Mouse (Mus musculus) forebrain, embryonic 12.5 days (tissue): ENCODE measurements around the gene Ptprn2. TPM values are rescaled to one million over a fixed set of nuclear protein-coding genes. Genes with fewer than 3 reads are reported as not detected.

ENCODE experiments used
- ATAC-seq: fragments of 200-750 bp; cut with Nextera tagmentation; 2 replicates; pipeline ENCODE4 v1.8.0; 2017; ENCODE audit warnings: moderate TSS enrichment; ENCODE audit not compliant: low FRiP score
- H3K27ac ChIP-seq: fragments of 300-500 bp; sonication (generic); 2 replicates; pipeline ENCODE4 v1.5.1; 2016; ENCODE audit warnings: mild to moderate bottlenecking
- H3K27me3 ChIP-seq: fragments of 300-500 bp; sonication (generic); 2 replicates; pipeline ENCODE4 v1.6.1; 2016; ENCODE audit warnings: mild to moderate bottlenecking
- H3K36me3 ChIP-seq: fragments of 300-500 bp; sonication (generic); replicated peaks from 2 replicates; pipeline ENCODE4 v1.6.1; 2016; ENCODE audit warnings: mild to moderate bottlenecking
- H3K4me1 ChIP-seq: fragments of 300-500 bp; sonication (generic); 2 replicates; pipeline ENCODE4 v1.6.1; 2016
- H3K4me2 ChIP-seq: fragments of 300-500 bp; sonication (generic); 2 replicates; pipeline ENCODE4 v1.6.1; 2016; ENCODE audit warnings: mild to moderate bottlenecking, moderate library complexity
- H3K4me3 ChIP-seq: fragments of 300-500 bp; sonication (generic); replicated peaks from 2 replicates; pipeline ENCODE4 v1.5.1; 2016; ENCODE audit warnings: mild to moderate bottlenecking
- H3K9ac ChIP-seq: fragments of 300-500 bp; sonication (generic); 2 replicates; pipeline ENCODE4 v1.6.1; 2016; ENCODE audit warnings: mild to moderate bottlenecking
- H3K9me3 ChIP-seq: fragments of 300-500 bp; sonication (generic); 2 replicates; pipeline ENCODE4 v1.6.1; 2016
- WGBS: fragments of 180-500 bp; shearing (Covaris S2); methylation state at CpG from one replicate; pipeline ENCODE4 v1.1.7; 2016; 5-methylcytosine and 5-hydroxymethylcytosine counted together
- polyA plus RNA-seq: library from polyadenylated mRNA; unstranded; fragments of >200 nt; fragmentation: Nextera tagmentation; extraction: Ambion mirVana; gene quantifications from 2 replicates; pipeline ENCODE4 v1.2.1, GENCODE M21; 2016

Gene Ptprn2
- polyA plus RNA-seq, 1 experiment from 2014 or later = 8.8 TPM

- H3K4me3 ChIP-seq = no peak overlapping the region
- H3K4me2 ChIP-seq = no peak overlapping the region
- H3K9ac ChIP-seq = no peak overlapping the region
- no peaks in the 10 kb centered on the region for H3K36me3 ChIP-seq
- ATAC-seq = no peak
- peaks cover 3% of the 10 kb centered on the region; the same call in 1 of the 2 replicates for H3K4me1 ChIP-seq
- 74% methylated on average over 5 of the region's 5 CpGs for WGBS
- H3K27ac ChIP-seq = no peak overlapping the region
- no peaks in the 10 kb centered on the region for H3K27me3 ChIP-seq
- no peaks in the 10 kb centered on the region for H3K9me3 ChIP-seq
Observed at GRCm38 (mm10) chr12:116709535-116709934, 224.0 kb downstream of the Ptprn2 start.

- peak; percentile 65; the same call in 1 of the 2 replicates for ATAC-seq
- no peaks in the 10 kb centered on the region for H3K9me3 ChIP-seq
- 65% methylated on average over 3 of the region's 3 CpGs for WGBS
Observed at GRCm38 (mm10) chr12:116710716-116711115, 225.2 kb downstream of the Ptprn2 start.

GRCm38 (mm10) chr12:116711133-116711532, 225.6 kb downstream of the Ptprn2 start:
- WGBS = 94% methylated on average over 6 of the region's 6 CpGs
- peak; percentile 34; the same call in 1 of the 2 replicates for ATAC-seq
- Histone ChIP-seq H3K36me3 (no peaks in the 10 kb centered on the region), H3K4me1 (peaks cover 3% of the 10 kb centered on the region; the same call in 1 of the 2 replicates), H3K9ac (no peak overlapping the region), H3K27ac (no peak overlapping the region), H3K4me3 (no peak overlapping the region), H3K9me3 (no peaks in the 10 kb centered on the region), H3K27me3 (no peaks in the 10 kb centered on the region), H3K4me2 (no peak overlapping the region)

More at GRCm38 (mm10) chr12:116710716-116711115, 225.2 kb downstream of the Ptprn2 start:
- Histone ChIP-seq H3K4me1 (peaks cover 3% of the 10 kb centered on the region; the same call in 1 of the 2 replicates), H3K27ac (no peak overlapping the region), H3K4me3 (no peak overlapping the region), H3K36me3 (no peaks in the 10 kb centered on the region), H3K4me2 (no peak overlapping the region), H3K9ac (no peak overlapping the region), H3K27me3 (no peaks in the 10 kb centered on the region)

DNA sequence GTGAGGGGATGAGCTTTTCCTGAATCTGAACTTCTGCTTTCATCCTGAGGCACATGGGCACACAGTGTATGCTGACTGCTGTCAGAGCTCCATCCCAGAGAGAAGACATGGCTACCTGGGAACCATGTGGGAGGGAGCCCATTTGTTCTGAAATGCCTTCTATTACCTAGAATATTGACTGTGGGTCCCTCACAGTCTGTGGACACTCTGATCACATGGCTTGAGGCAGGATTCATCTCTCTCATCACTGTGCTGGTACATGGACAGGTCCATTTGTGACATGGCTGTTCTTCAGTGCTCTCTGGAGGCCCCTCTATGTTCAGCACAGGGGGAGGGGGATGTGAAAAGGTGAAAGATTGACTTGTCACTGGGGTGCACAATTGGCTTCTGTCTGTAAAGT, 227.6 kb downstream of the Ptprn2 start:
- H3K4me2 ChIP-seq = no peak overlapping the region
- no peak overlapping the region for H3K4me3 ChIP-seq
- ATAC-seq = no peak
- H3K9me3 ChIP-seq = no peaks in the 10 kb centered on the region
- H3K4me1 ChIP-seq = peaks cover 3% of the 10 kb centered on the region; the same call in 1 of the 2 replicates
- no peaks in the 10 kb centered on the region for H3K36me3 ChIP-seq
- no peaks in the 10 kb centered on the region for H3K27me3 ChIP-seq
- H3K9ac ChIP-seq = no peak overlapping the region
- no peak overlapping the region for H3K27ac ChIP-seq

GRCm38 (mm10) chr12:116721062-116721461, 235.5 kb downstream of the Ptprn2 start:
- WGBS = 44% methylated on average over 2 of the region's 2 CpGs
- H3K4me2 ChIP-seq = no peak overlapping the region
- no peaks in the 10 kb centered on the region for H3K36me3 ChIP-seq
- no peaks in the 10 kb centered on the region for H3K4me1 ChIP-seq
- ATAC-seq = 0 out of 2 replicates have a peak, but pooled peaks have one; percentile 17
- no peaks in the 10 kb centered on the region for H3K27me3 ChIP-seq
- H3K4me3 ChIP-seq = no peak overlapping the region
- H3K9ac ChIP-seq = no peak overlapping the region
- H3K27ac ChIP-seq = no peak overlapping the region
- no peaks in the 10 kb centered on the region for H3K9me3 ChIP-seq

- WGBS = 83% methylated on average over 5 of the region's 5 CpGs
- H3K4me3 ChIP-seq = no peak overlapping the region
- H3K4me2 ChIP-seq = no peak overlapping the region
- H3K27ac ChIP-seq = no peak overlapping the region
- no peaks in the 10 kb centered on the region for H3K27me3 ChIP-seq
- H3K36me3 ChIP-seq = no peaks in the 10 kb centered on the region
- no peaks in the 10 kb centered on the region for H3K9me3 ChIP-seq
- ATAC-seq = no peak
- no peak overlapping the region for H3K9ac ChIP-seq
- no peaks in the 10 kb centered on the region for H3K4me1 ChIP-seq
Observed at GRCm38 (mm10) chr12:116740141-116740540, 254.6 kb downstream of the Ptprn2 start.

DNA sequence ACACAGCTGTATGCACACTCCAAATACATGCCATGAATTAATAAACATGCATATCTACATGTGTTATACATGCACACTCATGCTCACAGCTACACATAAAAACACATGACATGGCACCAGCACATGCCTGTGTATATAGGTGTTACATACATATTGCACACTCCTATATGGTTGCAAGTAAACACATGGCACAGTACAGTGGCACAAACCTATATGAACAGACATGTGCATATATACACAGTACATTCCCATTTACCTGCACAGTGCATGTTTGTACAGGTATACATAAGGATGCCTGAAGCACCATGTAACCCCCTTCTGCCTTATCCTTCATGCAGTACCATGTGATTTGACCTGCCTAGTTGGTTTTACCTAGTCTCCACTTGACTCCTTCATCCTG, 255.8 kb downstream of the Ptprn2 start:
- no peak overlapping the region for H3K4me2 ChIP-seq
- no peak overlapping the region for H3K4me3 ChIP-seq
- no peak overlapping the region for H3K9ac ChIP-seq
- H3K4me1 ChIP-seq = no peaks in the 10 kb centered on the region
- ATAC-seq = no peak
- H3K27me3 ChIP-seq = no peaks in the 10 kb centered on the region
- H3K27ac ChIP-seq = no peak overlapping the region
- H3K9me3 ChIP-seq = no peaks in the 10 kb centered on the region
- no peaks in the 10 kb centered on the region for H3K36me3 ChIP-seq

DNA sequence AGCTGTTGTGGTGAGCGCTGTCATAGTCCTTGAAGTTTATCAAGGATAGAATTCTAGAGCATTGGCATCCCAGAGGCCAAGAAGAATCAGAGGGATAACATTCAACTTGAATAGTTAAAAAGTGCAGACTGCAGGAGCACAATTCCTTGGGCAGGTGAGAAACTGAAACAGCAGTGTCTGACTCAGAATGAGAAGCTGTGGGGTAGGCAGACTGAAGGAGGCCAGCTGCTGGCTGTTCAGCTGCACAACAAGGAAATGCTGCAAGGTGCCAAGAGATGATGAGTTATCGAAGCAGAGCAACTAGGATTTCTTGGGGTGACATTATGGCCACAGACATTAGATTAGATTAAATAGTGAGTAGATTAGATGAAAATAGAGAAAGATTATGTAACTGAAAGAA, 260.9 kb downstream of the Ptprn2 start:
- no peaks in the 10 kb centered on the region for H3K4me1 ChIP-seq
- ATAC-seq = no peak
- no peak overlapping the region for H3K4me3 ChIP-seq
- 89% methylated on average over 2 of the region's 2 CpGs for WGBS
- no peaks in the 10 kb centered on the region for H3K9me3 ChIP-seq
- no peak overlapping the region for H3K4me2 ChIP-seq
- H3K36me3 ChIP-seq = no peaks in the 10 kb centered on the region
- H3K27me3 ChIP-seq = no peaks in the 10 kb centered on the region
- no peak overlapping the region for H3K9ac ChIP-seq
- no peak overlapping the region for H3K27ac ChIP-seq

DNA sequence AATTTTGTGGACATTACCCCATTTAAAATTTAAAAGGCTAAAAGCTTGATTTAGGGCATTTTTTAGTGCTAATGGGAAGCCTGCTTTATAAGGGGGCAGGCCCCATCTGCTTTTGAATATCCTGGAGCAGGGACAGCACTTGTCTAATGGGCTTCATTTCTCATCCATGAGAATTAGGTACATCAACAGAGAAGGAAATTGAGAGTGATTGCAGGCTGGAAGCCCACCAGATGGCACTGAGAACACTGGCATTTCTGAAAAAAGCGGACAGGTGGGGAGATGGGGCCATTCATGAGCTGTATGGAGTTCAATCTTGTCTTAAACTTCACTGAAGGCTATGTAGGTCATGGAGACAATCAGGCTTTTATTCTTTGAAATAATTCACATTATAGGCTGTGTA, 267.3 kb downstream of the Ptprn2 start:
- WGBS = 81% methylated on average over 1 of the region's 1 CpGs
- H3K9me3 ChIP-seq = no peaks in the 10 kb centered on the region
- H3K4me3 ChIP-seq = no peak overlapping the region
- no peak for ATAC-seq
- H3K27me3 ChIP-seq = no peaks in the 10 kb centered on the region
- no peak overlapping the region for H3K27ac ChIP-seq
- no peak overlapping the region for H3K4me2 ChIP-seq
- H3K36me3 ChIP-seq = no peaks in the 10 kb centered on the region
- no peak overlapping the region for H3K9ac ChIP-seq
- H3K4me1 ChIP-seq = no peaks in the 10 kb centered on the region

GRCm38 (mm10) chr12:116763961-116764360, 278.4 kb downstream of the Ptprn2 start:
- H3K4me1 ChIP-seq = no peaks in the 10 kb centered on the region
- no peaks in the 10 kb centered on the region for H3K36me3 ChIP-seq
- H3K27me3 ChIP-seq = no peaks in the 10 kb centered on the region
- no peak overlapping the region for H3K9ac ChIP-seq
- H3K4me2 ChIP-seq = no peak overlapping the region
- no peaks in the 10 kb centered on the region for H3K9me3 ChIP-seq
- H3K27ac ChIP-seq = no peak overlapping the region
- no peak for ATAC-seq
- no peak overlapping the region for H3K4me3 ChIP-seq

GRCm38 (mm10) chr12:116770911-116771310, 285.4 kb downstream of the Ptprn2 start:
- H3K27ac ChIP-seq = 0 out of 2 replicates have a peak overlapping the region, but pooled peaks have one; percentile 56
- ATAC-seq = no peak
- WGBS = 50% methylated on average over 6 of the region's 6 CpGs

DNA sequence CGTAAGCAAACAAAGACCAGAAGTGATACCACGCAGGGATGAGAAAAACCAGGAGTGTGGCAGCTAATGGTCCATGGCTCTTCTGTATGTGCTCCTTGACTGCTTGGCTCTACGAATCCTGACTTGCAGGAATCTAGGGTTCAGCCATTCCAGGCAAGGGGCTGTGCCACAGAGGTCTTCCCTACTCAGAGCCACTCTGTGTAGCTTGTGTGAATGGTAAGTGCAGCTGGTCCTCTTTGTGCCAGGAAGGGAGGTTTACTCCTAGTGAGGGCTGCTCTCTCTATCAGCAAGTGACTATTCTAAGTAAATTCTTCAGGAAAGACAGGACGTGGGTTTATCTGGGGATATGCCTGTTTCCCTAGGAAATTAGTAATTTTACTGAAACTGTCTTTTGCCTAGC, 286.0 kb downstream of the Ptprn2 start:
- Histone ChIP-seq H3K4me2 (no peak overlapping the region), H3K9me3 (no peaks in the 10 kb centered on the region), H3K4me1 (peaks cover 16% of the 10 kb centered on the region), H3K36me3 (no peaks in the 10 kb centered on the region), H3K4me3 (no peak overlapping the region), H3K27me3 (no peaks in the 10 kb centered on the region), H3K9ac (no peak overlapping the region), H3K27ac (peak overlapping the region; percentile 56; the same call in 1 of the 2 replicates)
- WGBS = 80% methylated on average over 4 of the region's 4 CpGs
- no peak for ATAC-seq

More at GRCm38 (mm10) chr12:116770911-116771310, 285.4 kb downstream of the Ptprn2 start:
- no peaks in the 10 kb centered on the region for H3K27me3 ChIP-seq
- H3K36me3 ChIP-seq = no peaks in the 10 kb centered on the region
- H3K9me3 ChIP-seq = no peaks in the 10 kb centered on the region
- peaks cover 16% of the 10 kb centered on the region for H3K4me1 ChIP-seq
- no peak overlapping the region for H3K4me3 ChIP-seq
- H3K9ac ChIP-seq = no peak overlapping the region
- H3K4me2 ChIP-seq = no peak overlapping the region

- peak; percentile 59; the same call in 1 of the 2 replicates for ATAC-seq
- no peaks in the 10 kb centered on the region for H3K9me3 ChIP-seq
- no peak overlapping the region for H3K9ac ChIP-seq
- H3K4me2 ChIP-seq = no peak overlapping the region
- no peaks in the 10 kb centered on the region for H3K27me3 ChIP-seq
- peaks cover 16% of the 10 kb centered on the region for H3K4me1 ChIP-seq
- 33% methylated on average over 7 of the region's 7 CpGs for WGBS
- H3K27ac ChIP-seq = peak overlapping the region; percentile 56; the same call in 1 of the 2 replicates
- H3K4me3 ChIP-seq = no peak overlapping the region
- no peaks in the 10 kb centered on the region for H3K36me3 ChIP-seq
Observed at GRCm38 (mm10) chr12:116772081-116772566, 286.6 kb downstream of the Ptprn2 start.
